Mouse (Mus musculus) testis, postnatal 10 days (tissue): ENCODE measurements at regions not wholly inside any gene's neighbourhood (a gene's known extent, or its start where the extent isn't known, plus 50 kb on each side); places are given as distances from the start of the nearest gene placed in this dataset.
"Not testable (repeated sequence)": the region's sequence is repeated elsewhere in the genome, so short reads cannot be mapped to it uniquely, and the experiment has no call there.

Experiments
- DNase-seq: peaks from one replicate; pipeline ENCODE4 v3.0.0; 2021; ENCODE audit warnings: low spot score

GRCm38 (mm10) chr12:46636888-46637287, 181.8 kb downstream of the Nova1 start:
- no peak for DNase-seq

- peak; percentile 40 for DNase-seq
Observed at GRCm38 (mm10) chr12:46635125-46635772, 183.5 kb downstream of the Nova1 start.

- DNase-seq = no peak
Observed at GRCm38 (mm10) chr12:46634771-46635124, 184.0 kb downstream of the Nova1 start.

- not testable (repeated sequence) for DNase-seq
Observed at GRCm38 (mm10) chr12:46632384-46632783, 186.3 kb downstream of the Nova1 start.

- no peak for DNase-seq
Observed at GRCm38 (mm10) chr12:46627320-46627719, 191.4 kb downstream of the Nova1 start.

- no peak for DNase-seq
Observed at GRCm38 (mm10) chr12:46611439-46611838, 207.3 kb downstream of the Nova1 start.

- DNase-seq = no peak
Observed at GRCm38 (mm10) chr12:46609580-46610311, 209.0 kb downstream of the Nova1 start.

GRCm38 (mm10) chr12:46608290-46608910, 210.3 kb downstream of the Nova1 start:
- no peak for DNase-seq

- no peak for DNase-seq
Observed at GRCm38 (mm10) chr12:46597200-46597599, 221.5 kb downstream of the Nova1 start.

- DNase-seq = no peak
Observed at GRCm38 (mm10) chr12:46568665-46569064, 250.1 kb downstream of the Nova1 start.

GRCm38 (mm10) chr12:46566324-46566723, 252.4 kb downstream of the Nova1 start:
- DNase-seq = no peak

- no peak for DNase-seq
Observed at GRCm38 (mm10) chr12:46520942-46521341, 297.8 kb downstream of the Nova1 start.

- no peak for DNase-seq
Observed at GRCm38 (mm10) chr12:46507829-46508228, 310.9 kb downstream of the Nova1 start.

- DNase-seq = no peak
Observed at GRCm38 (mm10) chr12:46492465-46492864, 326.3 kb downstream of the Nova1 start.

- no peak for DNase-seq
Observed at GRCm38 (mm10) chr12:46450888-46451287, 367.8 kb downstream of the Nova1 start.

GRCm38 (mm10) chr12:46444644-46445313, 373.9 kb downstream of the Nova1 start:
- DNase-seq = no peak

GRCm38 (mm10) chr12:46419591-46419990, 399.1 kb downstream of the Nova1 start:
- DNase-seq = no peak

GRCm38 (mm10) chr12:46418990-46419389, 399.7 kb downstream of the Nova1 start:
- DNase-seq = no peak

- no peak for DNase-seq
Observed at GRCm38 (mm10) chr12:46416765-46417404, 401.8 kb downstream of the Nova1 start.

- DNase-seq = no peak
Observed at GRCm38 (mm10) chr12:46416250-46416649, 402.5 kb downstream of the Nova1 start.

GRCm38 (mm10) chr12:46405674-46406073, 413.1 kb downstream of the Nova1 start:
- no peak for DNase-seq

- no peak for DNase-seq
Observed at GRCm38 (mm10) chr12:46399653-46399975, 419.1 kb downstream of the Nova1 start.
